Mouse (Mus musculus): ENCODE measurements at regions not wholly inside any gene's neighbourhood (a gene's known extent, or its start where the extent isn't known, plus 50 kb on each side); places are given as distances from the start of the nearest gene placed in this dataset.
A peak's percentile ranks its signal among the peaks of the same experiment; 100 is the strongest.

- no peak for DNase-seq
These were observed 224.2 kb upstream of the Serp2 start for GRCm38 (mm10) chr14:76780572-76781523.

- DNase-seq, result no peak
These were observed 222.1 kb upstream of the Serp2 start for GRCm38 (mm10) chr14:76778541-76779399.

GRCm38 (mm10) chr14:76775387-76775924, 218.8 kb upstream of the Serp2 start:
- DNase-seq, result no peak

- DNase-seq, result no peak
These were observed 216.2 kb upstream of the Serp2 start for GRCm38 (mm10) chr14:76772781-76773438.

- no peak for DNase-seq
These were observed 213.4 kb upstream of the Serp2 start for GRCm38 (mm10) chr14:76770106-76770505.

- DNase-seq, result no peak
These were observed 210.6 kb upstream of the Serp2 start for GRCm38 (mm10) chr14:76767301-76767700.

- no peak for DNase-seq
These were observed 209.6 kb upstream of the Serp2 start for GRCm38 (mm10) chr14:76766186-76766713.

- no peak for DNase-seq
These were observed 208.4 kb upstream of the Serp2 start for GRCm38 (mm10) chr14:76765094-76765504.

- DNase-seq, result no peak
These were observed 207.7 kb upstream of the Serp2 start for GRCm38 (mm10) chr14:76764390-76764796.

GRCm38 (mm10) chr14:76763539-76763938, 206.8 kb upstream of the Serp2 start:
- no peak for DNase-seq

- no peak for DNase-seq
These were observed 206.1 kb upstream of the Serp2 start for GRCm38 (mm10) chr14:76762777-76763176.

- no peak for DNase-seq
These were observed 205.0 kb upstream of the Serp2 start for GRCm38 (mm10) chr14:76761691-76762090.

GRCm38 (mm10) chr14:76761274-76761673, 204.6 kb upstream of the Serp2 start:
- no peak for DNase-seq

GRCm38 (mm10) chr14:76760509-76761023, 203.9 kb upstream of the Serp2 start:
- DNase-seq, result no peak

GRCm38 (mm10) chr14:76759377-76759776, 202.7 kb upstream of the Serp2 start:
- no peak for DNase-seq

- no peak for DNase-seq
These were observed 201.9 kb upstream of the Serp2 start for GRCm38 (mm10) chr14:76758589-76758988.

GRCm38 (mm10) chr14:76755591-76756376, 199.1 kb upstream of the Serp2 start:
- DNase-seq, result no peak

GRCm38 (mm10) chr14:76753734-76754133, 197.0 kb upstream of the Serp2 start:
- no peak for DNase-seq

GRCm38 (mm10) chr14:76749178-76749577, 192.5 kb upstream of the Serp2 start:
- DNase-seq, result peak; percentile 73 to 75

- DNase-seq, result no peak
These were observed 192.0 kb upstream of the Serp2 start for GRCm38 (mm10) chr14:76748711-76749110.

- DNase-seq, result no peak
These were observed 191.1 kb upstream of the Serp2 start for GRCm38 (mm10) chr14:76747814-76748213.

Data from cerebellum, postnatal 36 days (tissue).